11 mouse cellular contexts compared by ENCODE assay signal in the genomic region with DNA sequence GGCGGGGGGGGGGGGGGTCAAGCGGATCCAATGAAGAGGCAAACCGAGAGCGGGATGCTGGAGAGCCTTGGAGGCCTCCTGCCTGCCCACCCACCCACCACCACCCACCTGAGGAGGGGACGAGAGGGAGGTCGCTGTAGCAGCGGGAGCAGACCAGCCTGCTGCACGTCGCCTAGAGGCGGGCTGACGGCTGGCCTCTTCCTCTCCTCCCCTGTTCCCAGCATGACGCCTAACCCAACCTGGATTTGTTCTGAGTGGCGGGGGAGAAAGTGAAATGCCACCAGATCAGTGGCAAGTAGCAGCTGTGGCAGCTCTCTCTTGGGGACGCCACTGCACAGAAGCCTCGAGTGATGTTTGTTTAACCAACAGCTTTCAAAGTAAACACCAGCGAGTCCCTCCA. TPM values are rescaled to one million over a fixed set of nuclear protein-coding genes. Genes with fewer than 3 reads are reported as not detected.
DNase-seq lines count a peak whose midpoint lies in the region; ATAC-seq and TF ChIP-seq lines count a peak whose summit lies in the region.
"Had no signal": no experiment of that assay in that cellular context is flagged by ENCODE, and none has a peak within 500 bp of the region (broad histone marks: within the 10 kb centered on the region; RNA-seq: fewer than 3 reads in every experiment).

No protein-coding gene starts in this region.

- peaks cover 39% of the 10 kb centered on the region for H3K27me3 ChIP-seq in heart, embryonic 13.5 days (replicated peaks)
- H3K27me3 ChIP-seq in embryonic facial prominence, embryonic 13.5 days = peaks cover 91% of the 10 kb centered on the region
- H3K27me3 ChIP-seq in liver, embryonic 14.5 days (ENCODE audit: control insufficient read depth, insufficient read depth, low read length) = peaks cover 74% of the 10 kb centered on the region

- H3K9me3 ChIP-seq in heart, embryonic 13.5 days = no peaks in the 10 kb centered on the region
- H3K9me3 ChIP-seq in embryonic facial prominence, embryonic 13.5 days = no peaks in the 10 kb centered on the region
- no peaks in the 10 kb centered on the region for H3K9me3 ChIP-seq in liver, embryonic 14.5 days (ENCODE audit: control insufficient read depth, low read length)

- intact Hi-C loops in gastrocnemius, postnatal 14 days (cut with DNase I; ENCODE audit: low total_unique reads) = no loop called here

- H3K4me3 ChIP-seq in heart, embryonic 13.5 days = peak overlapping the region; percentile 74
- H3K4me3 ChIP-seq in embryonic facial prominence, embryonic 13.5 days = no peak overlapping the region; the same call in 1 of the 2 replicates
- H3K4me3 ChIP-seq in liver, embryonic 14.5 days (ENCODE audit: insufficient read depth in 1 of 2, low read depth in 2 of 2, low read length in 2 of 2) = no peak overlapping the region; a peak in 1 of 4 replicates
- no peak overlapping the region for H3K4me3 ChIP-seq in lung, adult 2 months (replicated peaks; ENCODE audit: extremely low read depth, low read depth, low read length)

- no peaks in the 10 kb centered on the region for H3K36me3 ChIP-seq in heart, embryonic 13.5 days
- H3K36me3 ChIP-seq in embryonic facial prominence, embryonic 13.5 days = no peaks in the 10 kb centered on the region
- H3K36me3 ChIP-seq in liver, embryonic 14.5 days (replicated peaks; ENCODE audit: control insufficient read depth, insufficient read depth, low read depth) = no peaks in the 10 kb centered on the region
- H3K36me3 ChIP-seq: G1E had no signal

- no peak for ATAC-seq in heart, embryonic 13.5 days (ENCODE audit: extremely low read depth, insufficient number of reproducible peaks, low FRiP score, low TSS enrichment)
- no peak for ATAC-seq in embryonic facial prominence, embryonic 13.5 days (ENCODE audit: insufficient number of reproducible peaks, insufficient read depth, low FRiP score, low TSS enrichment, low read depth)
- no peak for ATAC-seq in liver, embryonic 14.5 days (ENCODE audit: insufficient read depth)

- H3K27ac ChIP-seq in heart, embryonic 13.5 days (replicated peaks) = peak overlapping the region; percentile 58
- no peak overlapping the region for H3K27ac ChIP-seq in embryonic facial prominence, embryonic 13.5 days
- H3K27ac ChIP-seq in liver, embryonic 14.5 days = no peak overlapping the region

- DNase-seq in heart, postnatal 4 days = no peak
- peak; percentile 65 for DNase-seq in ZHBTc4 (ENCODE audit: low read depth, low spot score)
- DNase-seq in liver, embryonic 14.5 days (ENCODE audit: low read depth in 3 of 3, low spot score in 3 of 3) = no peak
- no peak for DNase-seq in spleen, adult 18-20 months
- no peak for DNase-seq in gastrocnemius, postnatal 14 days
- no peak for DNase-seq in lung, adult 2 months
- DNase-seq: lung, adult 18-20 months; right cerebral cortex, postnatal 14 days had no signal

- no peak for TF ChIP-seq POLR2A in lung, adult 2 months (IDR thresholded peaks at IDR 0.05; ENCODE audit: borderline replicate concordance, extremely low read depth, low read depth, low read length)

- peak overlapping the region; percentile 78 for H3K4me2 ChIP-seq in heart, embryonic 13.5 days
- 0 out of 2 replicates have a peak overlapping the region, but pooled peaks have one; percentile 45 for H3K4me2 ChIP-seq in embryonic facial prominence, embryonic 13.5 days
- peak overlapping the region; percentile 51 for H3K4me2 ChIP-seq in liver, embryonic 14.5 days (ENCODE audit: low read depth)

- no peak for TF ChIP-seq EP300 in liver, embryonic 14.5 days (IDR thresholded peaks at IDR 0.05; ENCODE audit: low read depth)

- peaks cover 50% of the 10 kb centered on the region for H3K4me1 ChIP-seq in heart, embryonic 13.5 days
- H3K4me1 ChIP-seq in embryonic facial prominence, embryonic 13.5 days = peaks cover 43% of the 10 kb centered on the region
- 0 out of 4 replicates have a peak, but pooled peaks cover 0 to 3% of the 10 kb centered on the region in 2 experiments for H3K4me1 ChIP-seq in liver, embryonic 14.5 days (replicated peaks; ENCODE audit: control insufficient read depth in 2 of 2, insufficient read depth in 2 of 2, low read length in 1 of 2)
- peaks cover 11% of the 10 kb centered on the region for H3K4me1 ChIP-seq in lung, adult 2 months (ENCODE audit: control insufficient read depth, insufficient read depth, low read length)

- no peak for TF ChIP-seq CTCF in liver, embryonic 14.5 days (IDR thresholded peaks at IDR 0.05; ENCODE audit: low read depth)
- no peak for TF ChIP-seq CTCF in lung, adult 2 months (IDR thresholded peaks at IDR 0.05; ENCODE audit: insufficient read depth, low read length)

- H3K9ac ChIP-seq in heart, embryonic 13.5 days = peak overlapping the region; percentile 89
- H3K9ac ChIP-seq in embryonic facial prominence, embryonic 13.5 days = no peak overlapping the region
- no peak overlapping the region for H3K9ac ChIP-seq in liver, embryonic 14.5 days (replicated peaks)

- 5% methylated on average over 15 of the region's 16 CpGs for WGBS in heart, embryonic 13.5 days
- under 1% methylated on average over 14 of the region's 16 CpGs for WGBS in embryonic facial prominence, embryonic 13.5 days
- 2% methylated on average over 16 of the region's 16 CpGs for WGBS in liver, embryonic 14.5 days (ENCODE audit: insufficient replicate concordance)
- WGBS in lung, adult 2 months = 5% methylated on average over 16 of the region's 16 CpGs

RNA-seq across cellular contexts. Expression of a gene that starts 3.1 kb away (rescaled TPM):
- 16.0 and 17.5 TPM in 2 replicates for polyA plus RNA-seq in heart, embryonic 13.5 days (2015; fragmentation: Nextera tagmentation; extraction: Ambion mirVana)
- 10 to 100 TPM; 57.6 to 58.0 TPM for total RNA-seq in heart, postnatal 4 days (2021)
- polyA plus RNA-seq in embryonic facial prominence, embryonic 13.5 days (2015; fragmentation: Nextera tagmentation; extraction: Ambion mirVana) = 1.3 and 1.7 TPM in 2 replicates
- 3.1 and 3.7 TPM in 2 replicates for polyA plus RNA-seq in liver, embryonic 14.5 days (2012; rRNA removed)
- 4.5 and 5.9 TPM in 2 replicates for polyA plus RNA-seq in liver, embryonic 14.5 days (2014; fragmentation: Nextera tagmentation; extraction: Ambion mirVana)
- total RNA-seq in gastrocnemius, postnatal 14 days (2021) = 1 to 10 TPM; 4.1 to 5.7 TPM
- 0.78 and 1.2 TPM in 2 replicates for polyA plus RNA-seq in lung, adult 2 months (2012; rRNA removed)
- polyA plus RNA-seq: G1E had no signal
